Mouse (Mus musculus): Measurements from ENCODE around the gene Sestd1. TPM values are rescaled to one million over a fixed set of nuclear protein-coding genes. Genes with fewer than 3 reads are reported as not detected.

Sestd1 gene
- 10 to 100 TPM; 59.5 to 60.0 TPM for total RNA-seq (2021)

GRCm38 (mm10) chr2:77280512-77281409, at the start of gene Sestd1:
Gene Sestd1, minus strand, starts transcription at chr2:77280592.
- peak; percentile 60 to 74 for DNase-seq (ENCODE audit: low spot score in 2 of 2)
- intact Hi-C loops (cut with DNase I), result no loop called here

GRCm38 (mm10) chr2:77327246-77327645, 46.9 kb upstream of the Sestd1 start:
- intact Hi-C loops (cut with DNase I), result no loop called here
- DNase-seq (ENCODE audit: low spot score in 2 of 2), result no peak

- intact Hi-C loops (cut with DNase I), result no loop called here
- DNase-seq (ENCODE audit: low spot score in 2 of 2), result no peak
Measured at GRCm38 (mm10) chr2:77323739-77324138, 43.3 kb upstream of the Sestd1 start.

- DNase-seq (ENCODE audit: low spot score in 2 of 2), result peak; percentile 21 to 43
Measured at GRCm38 (mm10) chr2:77323156-77323555, 42.8 kb upstream of the Sestd1 start.

GRCm38 (mm10) chr2:77319196-77319595, 38.8 kb upstream of the Sestd1 start:
- no peak for DNase-seq (ENCODE audit: low spot score in 2 of 2)
- intact Hi-C loops (cut with DNase I), result loop anchor here (5.0 kb wide), 1 partner anchor 42 kb away; no protein-coding TSS in a partner anchor

More at GRCm38 (mm10) chr2:77323156-77323555, 42.8 kb upstream of the Sestd1 start:
- intact Hi-C loops (cut with DNase I), result no loop called here

GRCm38 (mm10) chr2:77316961-77317360, 36.6 kb upstream of the Sestd1 start:
- intact Hi-C loops (cut with DNase I), result loop anchor here (5.0 kb wide), 1 partner anchor 40 kb away; no protein-coding TSS in a partner anchor
- no peak for DNase-seq (ENCODE audit: low spot score in 2 of 2)

- no peak for DNase-seq (ENCODE audit: low spot score in 2 of 2)
- intact Hi-C loops (cut with DNase I), result no loop called here
Measured at GRCm38 (mm10) chr2:77313846-77314245, 33.5 kb upstream of the Sestd1 start.

- intact Hi-C loops (cut with DNase I), result no loop called here
- DNase-seq (ENCODE audit: low spot score in 2 of 2), result no peak
Measured at GRCm38 (mm10) chr2:77312616-77313015, 32.2 kb upstream of the Sestd1 start.

GRCm38 (mm10) chr2:77309313-77309712, 28.9 kb upstream of the Sestd1 start:
- no peak for DNase-seq (ENCODE audit: low spot score in 2 of 2)
- intact Hi-C loops (cut with DNase I), result no loop called here

- intact Hi-C loops (cut with DNase I), result no loop called here
- no peak for DNase-seq (ENCODE audit: low spot score in 2 of 2)
Measured at GRCm38 (mm10) chr2:77304494-77304893, 24.1 kb upstream of the Sestd1 start.

GRCm38 (mm10) chr2:77303716-77304115, 23.3 kb upstream of the Sestd1 start:
- no peak for DNase-seq (ENCODE audit: low spot score in 2 of 2)

GRCm38 (mm10) chr2:77302655-77303348, 22.4 kb upstream of the Sestd1 start:
- no peak for DNase-seq (ENCODE audit: low spot score in 2 of 2)
- intact Hi-C loops (cut with DNase I), result no loop called here

More at GRCm38 (mm10) chr2:77303716-77304115, 23.3 kb upstream of the Sestd1 start:
- intact Hi-C loops (cut with DNase I), result no loop called here

GRCm38 (mm10) chr2:77301687-77302389, 21.4 kb upstream of the Sestd1 start:
- intact Hi-C loops (cut with DNase I), result no loop called here
- no peak for DNase-seq (ENCODE audit: low spot score in 2 of 2)

- intact Hi-C loops (cut with DNase I), result no loop called here
- no peak for DNase-seq (ENCODE audit: low spot score in 2 of 2)
Measured at GRCm38 (mm10) chr2:77289701-77290100, 9.3 kb upstream of the Sestd1 start.

- no peak for DNase-seq (ENCODE audit: low spot score in 2 of 2)
- intact Hi-C loops (cut with DNase I), result no loop called here
Measured at GRCm38 (mm10) chr2:77286755-77287154, 6.4 kb upstream of the Sestd1 start.

- intact Hi-C loops (cut with DNase I), result no loop called here
- no peak for DNase-seq (ENCODE audit: low spot score in 2 of 2)
Measured at GRCm38 (mm10) chr2:77284281-77284899, 4.0 kb upstream of the Sestd1 start.

- DNase-seq (ENCODE audit: low spot score in 2 of 2), result peak; percentile 49 to 74
Measured at GRCm38 (mm10) chr2:77279861-77280511, 406 bp downstream of the Sestd1 start.

GRCm38 (mm10) chr2:77277272-77277671, 3.1 kb downstream of the Sestd1 start:
- intact Hi-C loops (cut with DNase I), result loop anchor here (5.0 kb wide), 1 partner anchor 40 kb away; no protein-coding TSS in a partner anchor
- no peak for DNase-seq (ENCODE audit: low spot score in 2 of 2)

More at GRCm38 (mm10) chr2:77279861-77280511, 406 bp downstream of the Sestd1 start:
- intact Hi-C loops (cut with DNase I), result loop anchor here (5.0 kb wide), 1 partner anchor 37 kb away; no protein-coding TSS in a partner anchor

GRCm38 (mm10) chr2:77275851-77276250, 4.5 kb downstream of the Sestd1 start:
- no peak for DNase-seq (ENCODE audit: low spot score in 2 of 2)
- intact Hi-C loops (cut with DNase I), result loop anchor here (5.0 kb wide), 1 partner anchor 41 kb away; no protein-coding TSS in a partner anchor

Measured in left cerebral cortex, postnatal 36 days (tissue).